Mouse (Mus musculus) adrenal gland, postnatal 25 days (tissue): Measurements from ENCODE around the gene Tmem120b. TPM values are rescaled to one million over a fixed set of nuclear protein-coding genes. Genes with fewer than 3 reads are reported as not detected.

Experiments used
- DNase-seq: peaks from one replicate; pipeline ENCODE4 v3.0.0; 2021; ENCODE audit warnings: mixed read lengths
- long read RNA-seq: library from polyadenylated mRNA; stranded (forward); transcript quantifications from one replicate; pipeline ENCODE4 v2.0.0, GENCODE M21; 2021
- total RNA-seq: library from RNA; stranded (reverse); gene quantifications from 2 replicates; pipeline ENCODE4 v1.2.3, GENCODE M21; 2021

The Tmem120b gene
- total RNA-seq = 15.0 and 20.3 TPM in 2 replicates
- long read RNA-seq, transcript Tmem120b-201 (12 exons, 2,164 nt) = major isoform, 37 of 55 reads
- long read RNA-seq, partial matches to known transcripts = 9 of 55 reads
- long read RNA-seq, other reads (novel, unspliced or antisense) = 9 of 55 reads

DNA sequence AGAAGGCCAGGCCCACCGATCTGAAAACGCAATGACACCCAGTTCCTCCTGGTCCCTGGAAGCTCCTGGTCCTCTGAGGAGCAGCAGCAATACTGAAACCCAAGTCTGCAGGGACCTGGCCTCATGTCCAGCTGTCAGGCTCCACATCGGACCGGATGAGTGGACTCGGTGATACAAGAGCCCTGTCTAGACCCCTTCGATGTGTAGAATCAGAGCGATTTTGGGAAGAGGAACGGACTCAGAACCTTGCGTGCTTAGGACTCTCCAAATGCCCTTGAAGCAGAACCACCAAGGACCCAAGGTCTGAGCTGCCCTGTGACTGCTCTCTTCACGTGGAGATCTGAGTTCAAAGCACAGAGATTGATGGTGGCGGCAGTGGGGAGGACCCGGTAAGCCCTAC, at the start of gene Tmem120b:
TSS of gene Tmem120b (plus strand) at position 301 of the 400 bp plus-strand sequence.
- no peak for DNase-seq

GRCm38 (mm10) chr5:123019336-123020016, 48.7 kb upstream of the Tmem120b start:
- DNase-seq = no peak

DNA sequence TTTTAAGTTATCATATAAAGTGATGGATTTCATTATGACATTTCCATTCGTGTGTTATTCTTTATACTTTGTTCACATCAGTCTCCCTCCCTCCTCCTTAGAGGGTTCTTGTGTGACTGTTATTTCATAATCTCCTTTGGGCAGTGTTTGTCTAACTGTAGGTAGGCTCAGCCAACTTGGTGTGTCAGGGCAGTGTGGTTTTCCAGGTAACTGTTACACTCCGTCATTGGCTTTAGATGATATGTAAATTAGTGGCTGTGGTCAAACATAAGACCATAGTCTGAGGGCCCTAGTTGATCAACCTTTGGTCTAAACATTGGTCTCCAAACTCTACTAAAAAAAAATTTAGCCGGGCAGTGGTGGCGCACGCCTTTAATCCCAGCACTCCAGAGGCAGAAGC, 47.8 kb upstream of the Tmem120b start:
- no peak for DNase-seq

- DNase-seq = no peak
Measured at GRCm38 (mm10) chr5:123021438-123021837, 46.8 kb upstream of the Tmem120b start.

- no peak for DNase-seq
Measured at GRCm38 (mm10) chr5:123023049-123023448, 45.2 kb upstream of the Tmem120b start.

- DNase-seq = no peak
Measured at GRCm38 (mm10) chr5:123024312-123024711, 43.9 kb upstream of the Tmem120b start.

DNA sequence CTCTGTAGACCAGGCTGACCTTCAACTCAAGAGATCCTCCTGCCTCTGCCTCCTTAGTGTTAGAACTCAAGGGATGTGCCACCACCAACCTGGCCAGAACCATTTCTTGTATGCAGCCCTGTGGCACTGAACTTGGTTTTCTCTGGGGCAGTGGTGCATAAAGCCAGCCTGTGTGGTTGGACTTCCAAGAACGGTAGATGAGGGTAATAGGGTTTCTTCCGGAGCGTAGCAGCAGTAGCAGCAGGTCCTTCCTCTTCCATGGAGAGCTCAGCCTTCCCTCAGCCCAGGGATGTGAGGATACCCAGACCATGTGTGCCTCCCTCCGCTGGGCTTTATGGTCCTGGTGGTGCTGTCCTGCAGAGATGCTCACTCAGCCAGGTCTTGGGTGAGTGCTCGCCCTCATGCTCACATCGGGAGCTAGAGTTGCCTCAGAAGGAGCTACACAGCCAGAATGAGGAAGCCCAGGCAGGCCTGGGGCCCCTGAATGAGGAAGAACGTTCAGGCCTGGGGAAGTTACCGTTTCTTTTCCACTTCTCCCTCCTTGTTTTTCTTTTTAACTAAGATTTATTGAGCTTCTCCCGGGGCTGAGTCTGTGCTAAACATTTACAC, 43.1 kb upstream of the Tmem120b start:
- DNase-seq = no peak

- DNase-seq = no peak
Measured at GRCm38 (mm10) chr5:123026414-123026813, 41.8 kb upstream of the Tmem120b start.

DNA sequence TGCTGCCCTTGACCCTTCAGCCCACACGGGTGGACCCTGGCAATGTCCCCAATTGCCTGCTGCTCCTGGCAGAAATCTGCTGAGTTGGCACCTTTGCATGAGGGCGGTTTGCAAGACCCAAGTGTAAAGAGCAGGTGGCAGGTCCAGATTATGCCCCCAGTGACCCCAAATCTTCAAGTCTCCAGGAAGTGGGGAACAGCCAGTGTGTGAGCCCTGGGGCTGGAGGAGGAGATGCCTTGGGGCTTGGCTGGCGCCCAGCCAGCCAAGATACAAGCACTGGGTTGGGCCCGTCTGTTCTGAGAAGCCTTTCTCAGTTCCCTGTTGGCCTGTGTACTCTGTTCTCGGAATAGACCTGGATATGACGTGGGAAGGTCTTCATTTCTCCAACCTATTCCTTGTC, 40.8 kb upstream of the Tmem120b start:
- DNase-seq = no peak

DNA sequence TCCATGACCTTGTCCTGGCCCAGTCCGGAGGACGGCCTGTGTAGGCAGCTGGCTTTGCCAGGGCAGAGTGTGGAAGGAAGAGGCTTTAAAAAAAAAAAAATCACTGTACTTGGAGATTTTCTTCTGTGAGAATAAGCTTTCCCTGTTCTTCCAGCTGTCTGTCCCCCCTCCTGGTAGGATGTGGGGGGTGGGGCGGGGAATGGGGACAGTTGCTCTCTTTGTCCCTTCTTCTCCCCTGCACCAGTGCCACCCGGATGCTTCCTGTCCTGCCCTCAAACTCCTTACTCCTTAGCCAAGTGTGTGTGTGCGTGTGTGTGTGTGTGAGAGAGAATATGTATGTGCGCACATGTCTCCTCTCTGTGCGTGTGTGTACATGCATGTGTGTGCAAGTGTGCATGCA, 38.5 kb upstream of the Tmem120b start:
- DNase-seq = no peak

DNA sequence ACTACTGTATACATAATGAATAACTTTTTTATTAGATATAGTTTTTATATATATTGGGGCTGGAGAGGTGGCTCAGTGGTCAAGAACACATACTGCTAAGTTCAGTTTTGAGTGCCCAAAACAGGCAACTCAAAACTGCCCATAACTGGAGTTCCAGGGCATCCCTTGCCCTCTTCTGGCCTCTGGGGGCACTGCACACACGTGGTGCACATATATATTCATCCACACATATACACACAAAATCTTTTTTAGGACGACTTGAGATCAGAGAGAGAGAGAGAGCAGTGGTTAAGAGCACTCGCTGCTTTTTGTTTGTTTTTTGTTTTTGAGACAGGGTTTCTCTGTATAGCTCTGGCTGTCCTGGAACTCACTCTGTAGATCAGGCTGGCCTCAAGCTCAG, 36.9 kb upstream of the Tmem120b start:
- DNase-seq = no peak

- DNase-seq = no peak
Measured at GRCm38 (mm10) chr5:123033646-123034160, 34.5 kb upstream of the Tmem120b start.

DNA sequence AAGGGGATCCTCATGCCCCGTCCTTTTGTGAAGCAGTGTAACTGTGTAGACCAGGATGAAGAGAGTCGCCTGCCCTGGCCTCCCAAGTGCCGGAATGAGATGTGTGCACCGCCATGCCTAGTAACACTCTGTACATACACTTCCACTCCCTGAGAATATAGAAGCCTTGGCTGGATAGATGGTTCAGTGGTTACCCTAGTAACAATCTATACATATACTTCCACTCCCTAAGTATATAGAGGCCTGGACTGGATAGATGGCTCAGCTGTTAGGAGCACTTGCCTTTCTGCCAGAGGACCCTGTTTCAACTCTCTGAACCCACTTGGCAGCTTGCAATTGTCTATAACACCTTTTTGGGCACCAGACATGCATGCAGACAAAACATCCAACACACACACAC, 33.1 kb upstream of the Tmem120b start:
- DNase-seq = no peak

- DNase-seq = no peak
Measured at GRCm38 (mm10) chr5:123035564-123035963, 32.7 kb upstream of the Tmem120b start.

DNA sequence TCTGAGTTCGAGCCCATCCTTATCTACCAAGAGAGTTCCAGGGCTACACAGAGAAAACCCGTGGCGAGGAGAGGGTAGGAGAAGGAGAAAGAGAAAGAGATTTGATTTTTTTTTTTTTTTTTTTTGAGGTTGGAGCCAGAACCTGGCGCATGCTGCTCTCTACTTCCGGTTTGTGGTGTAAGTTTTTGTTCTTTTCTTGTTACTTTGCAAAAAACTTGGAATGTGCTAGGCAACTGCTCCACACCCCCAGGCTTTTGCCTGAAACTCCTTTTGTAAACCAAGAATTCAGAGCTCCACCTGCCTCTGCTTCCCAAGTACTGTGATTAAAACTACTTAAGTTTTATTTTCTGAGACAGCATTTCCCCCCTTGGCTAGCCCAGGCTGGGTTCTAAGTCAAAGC, 30.1 kb upstream of the Tmem120b start:
- no peak for DNase-seq

GRCm38 (mm10) chr5:123039120-123039752, 29.0 kb upstream of the Tmem120b start:
- DNase-seq = peak; percentile 78

DNA sequence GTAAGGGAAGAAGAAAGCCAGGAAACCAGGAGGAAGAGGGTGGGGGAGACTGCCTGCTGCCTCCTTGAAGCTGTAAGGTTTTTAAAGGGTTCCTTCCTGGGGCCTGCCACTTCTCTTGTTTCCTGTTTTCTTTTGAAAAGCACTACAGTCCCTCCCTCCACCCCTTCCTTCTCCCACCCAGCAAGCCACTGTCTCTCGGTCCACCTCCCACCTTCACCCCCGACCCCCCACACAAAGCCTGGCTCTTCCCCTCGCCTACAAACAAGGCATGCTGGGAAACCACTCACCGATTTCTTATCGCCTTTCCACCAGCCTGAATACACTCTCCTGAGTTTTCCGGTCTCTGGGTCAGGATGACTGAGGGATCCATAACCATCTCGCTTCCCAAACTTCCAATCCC, 27.4 kb upstream of the Tmem120b start:
- DNase-seq = no peak

DNA sequence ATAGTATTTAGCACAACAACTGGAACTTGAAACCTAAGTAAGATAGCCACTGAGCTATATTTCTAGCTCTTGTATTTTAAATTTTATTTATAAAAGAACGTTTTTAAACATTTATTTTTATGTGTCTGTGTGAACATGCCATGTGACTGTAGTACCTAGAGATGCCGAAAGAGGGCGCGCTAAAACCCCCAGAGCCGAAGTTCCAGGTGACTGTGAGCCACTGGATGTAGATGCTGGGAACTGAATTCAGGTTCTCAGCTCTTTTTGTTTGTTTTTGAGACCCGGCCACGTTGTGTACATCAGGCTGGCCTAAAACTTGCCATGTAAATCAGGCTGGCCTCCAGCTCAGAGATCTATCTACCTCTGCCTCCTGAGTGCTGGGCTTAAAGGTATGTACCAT, 24.4 kb upstream of the Tmem120b start:
- no peak for DNase-seq

- peak; percentile 58 for DNase-seq
Measured at GRCm38 (mm10) chr5:123045561-123046295, 22.5 kb upstream of the Tmem120b start.

- DNase-seq = no peak
Measured at GRCm38 (mm10) chr5:123046916-123047315, 21.3 kb upstream of the Tmem120b start, which contains the start of gene Morn3. Morn3 (minus strand) TSS chr5:123047016.

DNA sequence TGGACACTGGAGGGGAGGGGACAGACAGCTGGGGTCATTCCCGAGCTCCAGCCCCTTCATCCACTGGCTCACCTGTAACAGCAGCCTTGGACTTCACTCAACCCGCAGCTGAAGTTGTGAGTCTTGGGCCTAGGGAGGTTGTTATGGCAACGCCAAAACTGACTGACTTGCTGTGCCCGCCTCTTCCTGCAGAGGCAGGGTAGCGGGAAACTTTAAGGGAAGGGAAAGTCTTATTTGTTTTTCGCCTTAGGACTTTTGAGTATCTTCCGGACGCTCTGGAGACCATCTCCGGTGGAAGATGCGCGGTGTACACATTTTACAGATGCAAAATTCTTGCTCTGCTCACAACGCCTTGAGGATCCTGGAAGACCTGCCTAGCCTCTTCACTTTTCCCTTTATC, 18.9 kb upstream of the Tmem120b start:
- DNase-seq = no peak

DNA sequence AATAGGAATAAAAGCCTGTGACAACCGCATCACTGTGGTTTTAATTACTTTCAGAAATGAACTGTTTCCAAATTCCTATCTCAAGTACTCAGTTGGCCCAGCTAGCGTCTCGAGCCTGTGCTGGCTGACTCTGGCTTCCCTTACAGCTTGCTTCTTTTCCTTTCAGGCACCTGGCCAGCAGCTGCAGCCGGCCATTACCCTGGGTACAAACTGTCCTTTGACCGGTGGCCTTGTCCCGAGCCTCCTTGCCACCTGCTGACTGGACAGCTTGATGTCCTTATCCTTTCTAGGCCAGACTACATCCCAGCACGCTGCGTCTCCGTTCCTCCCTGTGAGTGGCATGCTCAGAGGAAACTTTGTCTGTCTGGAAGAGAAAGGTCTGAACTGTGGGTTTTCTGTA, 17.3 kb upstream of the Tmem120b start:
- no peak for DNase-seq
